Mouse (Mus musculus) erythroblast, embryonic 14.5 days (primary cell): Measurements from ENCODE around the gene Numbl.

Experiments used
- GATA1 ChIP-seq: IDR thresholded peaks from 2 replicates; pipeline ENCODE4 v1.6.1; 2012; ENCODE audit warnings: low read length, inconsistent platforms, mixed read lengths
- TAL1 ChIP-seq: IDR thresholded peaks from 3 replicates; pipeline ENCODE4 v1.6.1; 2012; ENCODE audit warnings: low read length, inconsistent platforms, mixed read lengths

DNA sequence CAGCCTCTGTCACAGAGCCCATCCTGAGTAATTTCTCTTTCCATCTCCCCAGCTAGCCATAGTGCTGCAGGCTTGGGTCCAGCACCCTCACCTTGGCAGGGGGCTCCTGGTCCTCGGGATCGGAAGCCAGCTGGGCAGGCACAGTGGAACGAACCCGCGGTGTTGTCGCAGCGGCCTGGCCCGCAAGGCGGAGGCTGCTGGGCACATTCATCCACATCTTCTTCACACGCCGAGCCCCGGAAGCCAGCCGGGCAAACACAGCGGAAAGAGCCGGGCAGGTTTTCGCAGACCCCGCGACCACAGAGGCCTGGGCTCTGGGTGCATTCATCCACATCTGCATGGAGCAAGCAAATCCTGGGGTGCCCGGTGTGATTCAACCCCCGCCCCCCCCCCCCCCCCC lies 66.7 kb downstream of the Numbl start:
- no peak for TF ChIP-seq TAL1
- no peak for TF ChIP-seq GATA1
